Mouse (Mus musculus) heart, embryonic 10.5 days (tissue): ENCODE measurements around the gene Skint6. TPM values are rescaled to one million over a fixed set of nuclear protein-coding genes. Genes with fewer than 3 reads are reported as not detected.
"Not testable (repeated sequence)": the region's sequence is repeated elsewhere in the genome, so short reads cannot be mapped to it uniquely, and the experiment has no call there.

Experiments
- DNase-seq: peaks from one replicate; pipeline ENCODE4 v3.0.0-alpha.2; 2017; ENCODE audit warnings: low spot score
- H3K27ac ChIP-seq: fragments of 300-500 bp; sonication (generic); 2 replicates; pipeline ENCODE4 v1.5.1; 2016; ENCODE audit warnings: mild to moderate bottlenecking
- H3K27me3 ChIP-seq: fragments of 300-500 bp; sonication (generic); 2 replicates; pipeline ENCODE4 v1.6.1; 2016; ENCODE audit warnings: mild to moderate bottlenecking; ENCODE audit not compliant: poor library complexity, insufficient read depth, severe bottlenecking
- H3K36me3 ChIP-seq: fragments of 300-500 bp; sonication (generic); 2 replicates; pipeline ENCODE4 v1.6.1; 2016; ENCODE audit warnings: mild to moderate bottlenecking, moderate library complexity
- H3K4me1 ChIP-seq: fragments of 300-500 bp; sonication (generic); 2 replicates; pipeline ENCODE4 v1.6.1; 2016; ENCODE audit warnings: mild to moderate bottlenecking
- H3K4me3 ChIP-seq: fragments of 300-500 bp; sonication (generic); 2 replicates; pipeline ENCODE4 v1.5.1; 2016; ENCODE audit warnings: mild to moderate bottlenecking, moderate library complexity
- H3K9me3 ChIP-seq: fragments of 300-500 bp; sonication (generic); 2 replicates; pipeline ENCODE4 v1.6.1; 2016; ENCODE audit warnings: mild to moderate bottlenecking, moderate library complexity
- WGBS: fragments of 180-500 bp; shearing (Covaris S2); methylation state at CpG from one replicate; pipeline ENCODE4 v1.1.7; 2016; 5-methylcytosine and 5-hydroxymethylcytosine counted together
- polyA plus RNA-seq: library from polyadenylated mRNA; unstranded; fragments of >200 nt; fragmentation: Nextera tagmentation; extraction: Ambion mirVana; gene quantifications from 2 replicates; pipeline ENCODE4 v1.2.1, GENCODE M21; 2016

The Skint6 gene
- not detected in 2 replicates for polyA plus RNA-seq

GRCm38 (mm10) chr4:113286873-113287272 lies at the start of gene Skint6:
Skint6 (minus strand) TSS chr4:113286973.
- no peaks in the 10 kb centered on the region for H3K9me3 ChIP-seq

DNA sequence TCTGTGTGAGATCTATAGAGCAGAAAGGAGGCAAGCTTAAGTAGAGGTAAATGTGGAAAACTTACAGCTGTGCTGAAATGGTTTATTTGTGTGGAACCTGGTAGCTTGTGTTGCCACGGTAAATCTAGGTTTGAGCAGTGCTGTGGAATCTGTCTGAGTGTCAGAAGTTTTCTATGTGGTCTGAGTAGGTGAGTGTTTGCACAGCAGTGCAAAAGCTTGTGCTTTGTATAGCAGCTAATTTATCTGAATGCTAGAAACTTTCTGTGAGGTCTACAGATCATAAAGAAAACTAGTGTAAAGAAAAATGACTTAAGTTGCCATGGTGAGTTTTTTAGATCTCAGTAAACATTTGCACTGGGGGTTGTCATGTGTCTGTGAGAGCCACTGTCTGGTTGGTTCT lies 34.1 kb upstream of the Skint6 start:
- Histone ChIP-seq H3K4me1 (no peaks in the 10 kb centered on the region), H3K27ac (no peak overlapping the region), H3K36me3 (no peaks in the 10 kb centered on the region), H3K27me3 (no peaks in the 10 kb centered on the region), H3K9me3 (peaks cover 5% of the 10 kb centered on the region), H3K4me3 (no peak overlapping the region)
- DNase-seq: no peak
- 92% methylated on average over 1 of the region's 1 CpGs for WGBS

More at GRCm38 (mm10) chr4:113286873-113287272, at the start of gene Skint6:
- Histone ChIP-seq H3K27me3 (no peaks in the 10 kb centered on the region), H3K36me3 (no peaks in the 10 kb centered on the region), H3K4me3 (no peak within 1 kb of the TSS), H3K27ac (no peak within 1 kb of the TSS), H3K4me1 (no peaks in the 10 kb centered on the region)
- no peak for DNase-seq
- WGBS: 58% methylated on average over 2 of the region's 2 CpGs

DNA sequence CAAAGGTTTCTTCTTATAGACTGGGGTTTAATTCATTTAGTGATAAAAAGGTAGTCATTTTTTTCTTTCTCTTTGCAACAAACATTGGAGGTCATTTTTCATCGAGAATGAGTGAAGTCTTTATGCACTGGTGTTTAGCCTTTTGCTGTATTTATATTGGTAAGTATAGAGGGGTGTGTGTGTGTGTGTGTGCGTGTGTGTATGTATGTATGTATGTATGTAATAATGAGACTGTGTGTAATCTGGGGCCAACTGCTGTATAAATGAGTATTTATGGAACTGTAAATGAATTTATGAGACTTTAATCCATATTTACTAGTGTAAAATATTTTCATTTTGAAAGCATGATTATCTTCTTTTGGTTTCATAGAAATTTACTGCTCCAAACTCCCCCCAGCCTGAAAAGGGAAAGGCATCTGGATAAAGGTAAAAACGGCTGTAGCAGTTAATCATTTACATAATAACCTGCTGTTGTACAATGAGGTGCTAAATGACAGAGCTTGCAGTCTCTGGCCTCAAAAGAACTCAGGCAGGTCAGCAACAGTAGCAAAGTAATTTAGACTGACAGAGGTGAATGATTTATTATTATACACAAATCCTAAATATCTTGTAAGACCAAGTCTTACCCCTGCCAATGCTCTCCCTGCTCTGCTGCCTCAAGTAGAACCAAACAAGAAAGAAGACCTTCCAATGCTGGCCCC lies 15.2 kb upstream of the Skint6 start:
- Histone ChIP-seq H3K9me3 (0 out of 2 replicates have a peak, but pooled peaks cover 5% of the 10 kb centered on the region), H3K27me3 (no peaks in the 10 kb centered on the region), H3K27ac (no peak overlapping the region), H3K36me3 (no peaks in the 10 kb centered on the region), H3K4me3 (no peak overlapping the region), H3K4me1 (no peaks in the 10 kb centered on the region)
- 61% methylated on average over 3 of the region's 3 CpGs for WGBS
- no peak for DNase-seq

- Histone ChIP-seq H3K9me3 (0 out of 2 replicates have a peak, but pooled peaks cover 8% of the 10 kb centered on the region), H3K4me3 (no peak overlapping the region), H3K27ac (no peak overlapping the region), H3K27me3 (no peaks in the 10 kb centered on the region), H3K36me3 (no peaks in the 10 kb centered on the region), H3K4me1 (no peaks in the 10 kb centered on the region)
- no peak for DNase-seq
- WGBS: 86% methylated on average over 1 of the region's 1 CpGs
Observed at GRCm38 (mm10) chr4:113263363-113264060, 23.3 kb downstream of the Skint6 start.

GRCm38 (mm10) chr4:113245808-113246207 lies 41.0 kb downstream of the Skint6 start:
- H3K27ac ChIP-seq: no peak overlapping the region
- no peak overlapping the region for H3K4me3 ChIP-seq

GRCm38 (mm10) chr4:113067621-113068020 lies 219.2 kb downstream of the Skint6 start:
- no peaks in the 10 kb centered on the region for H3K4me1 ChIP-seq
- no peaks in the 10 kb centered on the region for H3K27me3 ChIP-seq
- H3K27ac ChIP-seq: no peak overlapping the region
- peaks cover 8% of the 10 kb centered on the region for H3K9me3 ChIP-seq
- no peak overlapping the region for H3K4me3 ChIP-seq
- H3K36me3 ChIP-seq: no peaks in the 10 kb centered on the region
- 62% methylated on average over 3 of the region's 3 CpGs for WGBS
- no peak for DNase-seq

More at GRCm38 (mm10) chr4:113245808-113246207, 41.0 kb downstream of the Skint6 start:
- DNase-seq: no peak
- no peaks in the 10 kb centered on the region for H3K4me1 ChIP-seq
- H3K9me3 ChIP-seq: no peaks in the 10 kb centered on the region; the same call in none of the 2 replicates
- H3K27me3 ChIP-seq: no peaks in the 10 kb centered on the region
- H3K36me3 ChIP-seq: no peaks in the 10 kb centered on the region

DNA sequence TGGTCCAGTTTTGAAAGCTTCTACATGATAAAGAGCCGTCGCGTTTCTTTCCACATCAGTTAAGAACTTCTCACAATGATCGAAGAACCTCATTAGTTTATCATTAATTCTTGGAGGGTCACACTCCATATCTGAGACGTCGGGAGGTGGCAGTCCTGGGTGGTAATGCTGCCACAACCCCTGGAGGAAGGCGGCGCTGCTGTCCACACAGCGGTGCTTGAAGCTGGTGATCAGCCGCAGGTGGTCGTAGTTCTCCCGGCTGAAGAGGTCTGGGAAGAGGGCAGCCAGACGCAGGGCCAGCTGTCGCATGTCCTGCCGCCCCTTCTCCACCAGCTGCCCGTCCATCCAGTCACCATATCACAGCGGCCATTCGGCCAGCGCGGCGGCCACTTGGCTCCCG lies 307.6 kb downstream of the Skint6 start:
- H3K36me3 ChIP-seq, H3K9me3 ChIP-seq, DNase-seq, H3K27me3 ChIP-seq, H3K27ac ChIP-seq, H3K4me1 ChIP-seq, H3K4me3 ChIP-seq: not testable (repeated sequence)
- WGBS: 24% methylated on average over 22 of the region's 22 CpGs

DNA sequence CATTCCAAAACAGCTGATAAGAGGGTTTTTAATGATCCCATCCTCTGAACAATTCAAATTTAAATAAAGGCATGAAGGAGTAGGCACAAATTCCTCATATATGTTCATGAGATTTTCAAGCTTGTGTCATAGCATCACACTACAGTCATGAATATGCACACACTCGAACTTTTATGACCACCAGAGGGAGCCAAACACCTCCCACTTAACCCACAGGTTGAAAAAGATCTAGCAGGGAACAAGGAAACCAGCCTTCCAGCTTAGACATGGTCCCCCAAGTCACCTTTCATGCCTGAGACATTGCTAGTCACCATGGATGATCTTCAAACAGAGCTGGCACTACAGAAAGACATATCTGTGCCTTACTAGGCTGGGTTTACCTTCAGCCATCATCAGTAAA lies 496.1 kb downstream of the Skint6 start:
- Histone ChIP-seq H3K27me3 (no peaks in the 10 kb centered on the region), H3K4me3 (no peak overlapping the region), H3K4me1 (no peaks in the 10 kb centered on the region), H3K36me3 (no peaks in the 10 kb centered on the region), H3K9me3 (no peaks in the 10 kb centered on the region), H3K27ac (no peak overlapping the region)
- no peak for DNase-seq
- 0% methylated on average over 1 of the region's 1 CpGs for WGBS

- peaks cover 7% of the 10 kb centered on the region; the same call in 1 of the 2 replicates for H3K9me3 ChIP-seq
- WGBS: 73% methylated on average over 1 of the region's 1 CpGs
- no peaks in the 10 kb centered on the region for H3K4me1 ChIP-seq
Observed at GRCm38 (mm10) chr4:112774766-112775165, 512.0 kb downstream of the Skint6 start, which contains the start of gene Skint10. Skint10 (minus strand) TSS chr4:112774866.

More at GRCm38 (mm10) chr4:112774766-112775165, 512.0 kb downstream of the Skint6 start, which contains the start of gene Skint10:
- Histone ChIP-seq H3K4me3 (no peak within 1 kb of the TSS), H3K36me3 (no peaks in the 10 kb centered on the region), H3K27ac (no peak within 1 kb of the TSS), H3K27me3 (no peaks in the 10 kb centered on the region)
- no peak for DNase-seq
